Mouse (Mus musculus): ENCODE data around the gene Zc3h7a. TPM values are rescaled to one million over a fixed set of nuclear protein-coding genes. Genes with fewer than 3 reads are reported as not detected.

Gene Zc3h7a
- total and polyA plus RNA-seq, 3 experiments, result 48.7 to 202 (median 77.4) TPM

DNA sequence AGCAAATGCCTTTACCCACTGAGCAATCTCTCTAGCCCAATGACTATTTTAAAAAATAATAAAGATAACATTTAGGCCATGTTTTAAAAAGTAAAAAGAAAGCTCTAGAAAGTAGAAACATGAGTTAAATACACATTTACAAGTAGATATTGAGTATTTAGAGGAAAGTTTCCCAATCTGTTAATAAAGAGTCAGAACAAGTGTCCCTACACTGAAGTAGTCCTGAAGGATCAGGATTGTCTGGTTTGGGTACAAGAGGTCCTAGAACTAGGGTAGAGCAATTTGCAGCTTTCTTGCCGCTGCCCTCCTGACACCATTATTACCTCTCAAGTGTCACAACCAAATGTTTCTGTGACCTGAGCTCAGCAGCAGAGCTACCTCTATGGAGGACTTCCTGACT, 52.1 kb downstream of the Zc3h7a start:
- TF ChIP-seq CTCF (IDR thresholded peaks at IDR 0.05 in 2 of 3, conservative IDR thresholded peaks at IDR 0.05 in 1 of 3; ENCODE audit: control insufficient read depth in 1 of 3, insufficient read depth in 1 of 3, low read depth in 2 of 3, low read length in 3 of 3, poor library complexity in 1 of 3, severe bottlenecking in 1 of 3) (no peak), BHLHE40 (IDR thresholded peaks at IDR 0.05; ENCODE audit: borderline replicate concordance, low read depth, low read length) (no peak), MAX (IDR thresholded peaks at IDR 0.05; ENCODE audit: low read length) (no peak)
- no peak overlapping the region for H3K9ac ChIP-seq (ENCODE audit: control insufficient read depth, low read depth, low read length, poor library complexity, severe bottlenecking)
- no peak for DNase-seq (ENCODE audit: low read depth, low spot score)
- no peak overlapping the region for H3K4me3 ChIP-seq (ENCODE audit: control insufficient read depth in 1 of 2, insufficient read depth in 1 of 2, low read depth in 2 of 2, low read length in 2 of 2)
- no peaks in the 10 kb centered on the region for H3K9me3 ChIP-seq (replicated peaks; ENCODE audit: insufficient read depth, low read length)
- H3K79me2 ChIP-seq (ENCODE audit: control insufficient read depth, insufficient read depth, low read length, poor library complexity), result 0 out of 2 replicates have a peak, but pooled peaks cover 3% of the 10 kb centered on the region
- peaks cover 0 to 37% of the 10 kb centered on the region in 2 experiments; a peak in 2 of 4 replicates for H3K36me3 ChIP-seq (ENCODE audit: control insufficient read depth in 1 of 2, insufficient read depth in 2 of 2, low read length in 2 of 2)
- no peaks in the 10 kb centered on the region for H3K4me1 ChIP-seq (ENCODE audit: control insufficient read depth in 1 of 2, insufficient read depth in 2 of 2, low read length in 2 of 2)
- no peaks in the 10 kb centered on the region for H3K27me3 ChIP-seq (ENCODE audit: control insufficient read depth in 1 of 2, insufficient read depth in 2 of 2, low read length in 2 of 2)
- no peak overlapping the region for H3K27ac ChIP-seq (ENCODE audit: control insufficient read depth, low read depth, low read length)

DNA sequence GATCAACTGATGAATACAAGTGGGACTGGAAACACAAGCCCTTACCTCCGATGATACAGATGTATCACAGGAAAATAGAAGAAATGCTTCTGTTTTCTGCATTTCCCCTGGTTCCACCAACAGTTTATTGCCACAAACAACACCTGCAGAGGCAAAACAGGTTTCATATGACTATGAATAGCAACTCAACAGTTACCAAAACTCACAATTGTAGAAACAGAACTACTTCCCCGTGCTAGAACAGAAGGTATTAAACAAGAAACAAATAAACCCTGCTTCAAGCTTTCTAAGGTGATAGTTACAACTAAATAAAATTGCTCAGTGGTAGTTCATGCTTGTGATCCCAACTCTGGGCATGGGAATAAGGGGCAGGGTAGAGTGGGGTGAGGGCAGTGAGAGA, 53.6 kb downstream of the Zc3h7a start:
- no peak for DNase-seq (ENCODE audit: low read depth, low spot score)
- TF ChIP-seq USF1 (IDR thresholded peaks at IDR 0.05; ENCODE audit: low read depth, low read length) (no peak), CHD1 (IDR thresholded peaks at IDR 0.05; ENCODE audit: low read depth, low read length) (no peak), ETS1 (IDR thresholded peaks at IDR 0.05; ENCODE audit: low read depth, low read length) (no peak), POLR2AphosphoS2 (IDR thresholded peaks at IDR 0.05; ENCODE audit: low read length) (no peak), NELFE (IDR thresholded peaks at IDR 0.05; ENCODE audit: low read depth, low read length) (no peak), ZMIZ1 (IDR thresholded peaks at IDR 0.05; ENCODE audit: low read depth, low read length) (no peak), CHD2 (IDR thresholded peaks at IDR 0.05; ENCODE audit: low read length) (no peak), POLR2A (IDR thresholded peaks at IDR 0.05; ENCODE audit: control insufficient read depth in 1 of 2, insufficient read depth in 1 of 2, low read depth in 1 of 2, low read length in 2 of 2, poor library complexity in 1 of 2) (no peak), CTCF (IDR thresholded peaks at IDR 0.05 in 2 of 3, conservative IDR thresholded peaks at IDR 0.05 in 1 of 3; ENCODE audit: control insufficient read depth in 1 of 3, insufficient read depth in 1 of 3, low read depth in 2 of 3, low read length in 3 of 3, poor library complexity in 1 of 3, severe bottlenecking in 1 of 3) (no peak), TAL1 (IDR thresholded peaks at IDR 0.05; ENCODE audit: low read length) (no peak), EP300 (IDR thresholded peaks at IDR 0.05; ENCODE audit: low read depth in 1 of 2, low read length in 2 of 2) (no peak), BHLHE40 (IDR thresholded peaks at IDR 0.05; ENCODE audit: borderline replicate concordance, low read depth, low read length) (no peak), KAT2A (conservative IDR thresholded peaks at IDR 0.05; ENCODE audit: low read depth, low read length) (no peak)
- no peaks in the 10 kb centered on the region for H3K4me1 ChIP-seq (ENCODE audit: control insufficient read depth in 1 of 2, insufficient read depth in 2 of 2, low read length in 2 of 2)
- peaks cover 0 to 34% of the 10 kb centered on the region in 2 experiments; a peak in 2 of 4 replicates for H3K36me3 ChIP-seq (ENCODE audit: control insufficient read depth in 1 of 2, insufficient read depth in 2 of 2, low read length in 2 of 2)
- no peaks in the 10 kb centered on the region for H3K9me3 ChIP-seq (replicated peaks; ENCODE audit: insufficient read depth, low read length)
- H3K27ac ChIP-seq (ENCODE audit: control insufficient read depth, low read depth, low read length), result no peak overlapping the region
- H3K79me2 ChIP-seq (ENCODE audit: control insufficient read depth, insufficient read depth, low read length, poor library complexity), result no peaks in the 10 kb centered on the region
- H3K27me3 ChIP-seq (ENCODE audit: control insufficient read depth in 1 of 2, insufficient read depth in 2 of 2, low read length in 2 of 2), result no peaks in the 10 kb centered on the region
- no peak overlapping the region for H3K4me3 ChIP-seq (ENCODE audit: control insufficient read depth in 1 of 2, insufficient read depth in 1 of 2, low read depth in 2 of 2, low read length in 2 of 2)
- H3K9ac ChIP-seq (ENCODE audit: control insufficient read depth, low read depth, low read length, poor library complexity, severe bottlenecking), result no peak overlapping the region

DNA sequence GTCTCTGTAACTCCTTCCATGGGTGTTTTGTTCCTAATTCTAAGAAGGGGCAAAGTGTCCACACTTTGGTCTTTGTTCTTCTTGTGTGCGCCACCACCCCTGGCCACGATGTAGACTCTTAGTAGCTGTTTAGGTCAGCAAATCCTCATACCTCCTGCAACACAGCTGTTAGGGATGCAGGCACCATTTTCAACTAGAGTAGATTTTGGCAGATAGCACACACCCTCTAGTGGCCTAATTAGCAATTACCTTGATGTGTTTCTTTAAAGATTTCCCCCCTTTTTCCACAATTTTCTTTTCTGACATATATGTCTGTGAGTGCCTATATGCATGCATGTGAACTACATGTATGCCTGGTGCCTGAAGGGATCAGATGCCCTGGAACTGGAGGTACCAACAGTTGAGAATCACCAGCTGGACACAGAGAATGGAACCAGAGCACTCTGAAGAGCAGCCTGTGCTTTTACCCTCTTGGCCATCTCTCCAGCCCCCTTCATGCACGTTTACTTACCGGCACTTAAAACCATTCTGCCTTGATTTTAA, 66.9 kb downstream of the Zc3h7a start:
- H3K36me3 ChIP-seq (ENCODE audit: control insufficient read depth in 1 of 2, insufficient read depth in 2 of 2, low read length in 2 of 2), result peaks cover 0 to 22% of the 10 kb centered on the region in 2 experiments; a peak in 2 of 4 replicates
- DNase-seq (ENCODE audit: low read depth, low spot score), result peak; percentile 43
- H3K79me2 ChIP-seq (ENCODE audit: control insufficient read depth, insufficient read depth, low read length, poor library complexity), result no peaks in the 10 kb centered on the region
- H3K27ac ChIP-seq (ENCODE audit: control insufficient read depth, low read depth, low read length), result no peak overlapping the region
- no peak overlapping the region for H3K4me3 ChIP-seq (ENCODE audit: control insufficient read depth in 1 of 2, insufficient read depth in 1 of 2, low read depth in 2 of 2, low read length in 2 of 2)
- no peaks in the 10 kb centered on the region for H3K4me1 ChIP-seq (ENCODE audit: control insufficient read depth in 1 of 2, insufficient read depth in 2 of 2, low read length in 2 of 2)
- no peak overlapping the region for H3K9ac ChIP-seq (ENCODE audit: control insufficient read depth, low read depth, low read length, poor library complexity, severe bottlenecking)
- H3K27me3 ChIP-seq (ENCODE audit: control insufficient read depth in 1 of 2, insufficient read depth in 2 of 2, low read length in 2 of 2), result no peaks in the 10 kb centered on the region
- no peaks in the 10 kb centered on the region for H3K9me3 ChIP-seq (replicated peaks; ENCODE audit: insufficient read depth, low read length)
- no peak for TF ChIP-seq MEF2A (IDR thresholded peaks at IDR 0.05; ENCODE audit: extremely low read depth, insufficient replicate concordance, low read depth, low read length, poor library complexity, severe bottlenecking)
- no peak for TF ChIP-seq TAL1 (IDR thresholded peaks at IDR 0.05; ENCODE audit: low read length)
- no peak for TF ChIP-seq CHD1 (IDR thresholded peaks at IDR 0.05; ENCODE audit: low read depth, low read length)
- TF ChIP-seq JUND (IDR thresholded peaks at IDR 0.05; ENCODE audit: low read depth, low read length), result no peak
- TF ChIP-seq MXI1 (IDR thresholded peaks at IDR 0.05; ENCODE audit: low read depth, low read length), result no peak
- TF ChIP-seq ELF1 (IDR thresholded peaks at IDR 0.05; ENCODE audit: low read depth, low read length), result no peak
- TF ChIP-seq NRF1 (IDR thresholded peaks at IDR 0.05; ENCODE audit: insufficient read depth, low read depth, low read length, poor library complexity, severe bottlenecking), result no peak
- no peak for TF ChIP-seq EP300 (IDR thresholded peaks at IDR 0.05; ENCODE audit: low read depth in 1 of 2, low read length in 2 of 2)
- TF ChIP-seq TBP (IDR thresholded peaks at IDR 0.05; ENCODE audit: low read depth, low read length), result no peak
- TF ChIP-seq ETS1 (IDR thresholded peaks at IDR 0.05; ENCODE audit: low read depth, low read length), result no peak
- no peak for TF ChIP-seq ZNF384 (IDR thresholded peaks at IDR 0.05; ENCODE audit: low read depth, low read length)
- no peak for TF ChIP-seq E2F4 (IDR thresholded peaks at IDR 0.05; ENCODE audit: borderline replicate concordance, low read depth, low read length)
- TF ChIP-seq ZC3H11A (IDR thresholded peaks at IDR 0.05; ENCODE audit: low read depth, low read length), result peak; percentile 20; the same call in 1 of the 2 replicates
- TF ChIP-seq GATA1 (IDR thresholded peaks at IDR 0.05; ENCODE audit: low read depth, low read length), result no peak

Data from MEL (cell line).